Mouse (Mus musculus) CH12.LX (cell line): ENCODE measurements at regions not wholly inside any gene's neighbourhood (a gene's known extent, or its start where the extent isn't known, plus 50 kb on each side); places are given as distances from the start of the nearest gene placed in this dataset.

ENCODE experiments used
- CTCF ChIP-seq, 2 experiments: IDR thresholded peaks in 1 of 2; conservative IDR thresholded peaks in 1 of 2; 2 replicates each; pipeline ENCODE4 v1.5.1; 2011 to 2012; ENCODE audit warnings: low read depth in 2 of 2, low read length in 2 of 2, improper control_type of control experiment in 1 of 2, inconsistent platforms in 1 of 2, mild to moderate bottlenecking in 1 of 2, moderate library complexity in 1 of 2
- EP300 ChIP-seq: IDR thresholded peaks from 2 replicates; pipeline ENCODE4 v1.6.1; 2011; ENCODE audit warnings: low read length, improper control_type of control experiment
- PAX5 ChIP-seq: IDR thresholded peaks from 2 replicates; pipeline ENCODE4 v1.6.1; 2012; ENCODE audit warnings: low read length, inconsistent platforms, mixed read lengths
- POLR2A ChIP-seq: IDR thresholded peaks from 2 replicates; pipeline ENCODE4 v1.6.1; 2011; ENCODE audit warnings: low read depth, mild to moderate bottlenecking, improper control_type of control experiment, low read length
- POLR2AphosphoS2 ChIP-seq: IDR thresholded peaks from 2 replicates; pipeline ENCODE4 v1.6.1; 2011; ENCODE audit warnings: low read depth, low read length, improper control_type of control experiment
- USF2 ChIP-seq: conservative IDR thresholded peaks from 2 replicates; pipeline ENCODE4 v1.6.1; 2011; ENCODE audit warnings: low read depth, low read length, improper control_type of control experiment
- ZKSCAN1 ChIP-seq: IDR thresholded peaks from 2 replicates; pipeline ENCODE4 v1.6.1; 2012; ENCODE audit warnings: low read depth, inconsistent platforms, low read length, improper control_type of control experiment, borderline replicate concordance

- TF ChIP-seq CTCF (conservative IDR thresholded peaks at IDR 0.05 in 1 of 2, IDR thresholded peaks at IDR 0.05 in 1 of 2; ENCODE audit: low read depth in 2 of 2, low read length in 2 of 2) (no peak), EP300 (no peak), POLR2A (no peak), USF2 (no peak), PAX5 (no peak), ZKSCAN1 (no peak), POLR2AphosphoS2 (no peak)
Observed at GRCm38 (mm10) chr14:16079096-16079495, 170.0 kb upstream of the Ngly1 start.
